Mouse (Mus musculus): ENCODE results near the gene Ttll3.

GRCm38 (mm10) chr6:113406683-113407082 is 17.6 kb downstream of the Ttll3 start:
- no peak for TF ChIP-seq USF1 (IDR thresholded peaks at IDR 0.05; ENCODE audit: low read depth)
- TF ChIP-seq POLR2A (IDR thresholded peaks at IDR 0.05; ENCODE audit: insufficient read length, low read depth) = no peak
- TF ChIP-seq E2F4 (IDR thresholded peaks at IDR 0.05; ENCODE audit: insufficient read depth) = no peak
- no peak for TF ChIP-seq MAX (IDR thresholded peaks at IDR 0.05; ENCODE audit: low read depth)
- no peak for TF ChIP-seq MYOG (IDR thresholded peaks at IDR 0.05; ENCODE audit: control insufficient read depth in 1 of 3, insufficient read depth in 1 of 3, insufficient read length in 2 of 3, low read depth in 2 of 3)

Data from myocyte (in vitro differentiated cells).